Mouse (Mus musculus): ENCODE data around the gene Taok3.

The Taok3 gene

DNA sequence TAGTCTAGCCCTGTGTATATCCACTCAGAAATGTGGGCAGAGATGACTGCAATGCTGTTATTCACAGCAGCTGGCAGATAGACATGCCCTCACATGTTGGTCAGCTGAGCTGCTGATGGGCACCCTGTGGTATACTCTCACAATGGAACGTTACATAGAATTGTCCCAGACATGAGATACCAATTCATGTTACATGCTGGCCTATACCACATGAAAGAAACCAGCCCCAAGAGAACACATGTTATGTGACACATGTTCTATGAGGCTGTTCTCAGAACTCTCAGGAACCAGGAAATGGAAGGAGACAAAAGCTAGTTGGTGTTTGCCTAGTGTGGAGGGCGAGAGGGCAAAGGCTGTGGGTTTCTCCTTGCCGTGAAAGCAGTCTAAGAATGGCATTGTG, 62.5 kb downstream of the Taok3 start:
- no peak for DNase-seq (ENCODE audit: low spot score)

DNA sequence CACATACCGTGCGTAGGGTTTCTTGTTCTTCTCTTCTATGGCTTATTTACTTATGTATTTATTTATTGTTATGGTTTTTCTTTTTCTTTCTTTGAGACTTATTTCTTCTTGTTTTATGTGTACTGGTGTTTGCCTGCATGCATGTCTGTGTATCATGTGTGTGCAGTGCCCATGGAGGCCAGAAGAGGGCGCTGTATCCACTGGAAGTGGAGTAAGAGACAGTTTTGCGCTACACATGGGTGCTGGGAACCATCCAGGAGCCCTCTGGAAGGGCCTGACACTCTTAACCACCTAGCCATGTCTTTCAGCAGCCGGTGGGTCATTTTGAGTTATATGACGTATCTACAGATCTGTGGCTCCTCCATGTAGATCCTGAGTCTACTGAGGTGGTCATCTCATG, 64.9 kb downstream of the Taok3 start:
- DNase-seq (ENCODE audit: low spot score), result no peak

DNA sequence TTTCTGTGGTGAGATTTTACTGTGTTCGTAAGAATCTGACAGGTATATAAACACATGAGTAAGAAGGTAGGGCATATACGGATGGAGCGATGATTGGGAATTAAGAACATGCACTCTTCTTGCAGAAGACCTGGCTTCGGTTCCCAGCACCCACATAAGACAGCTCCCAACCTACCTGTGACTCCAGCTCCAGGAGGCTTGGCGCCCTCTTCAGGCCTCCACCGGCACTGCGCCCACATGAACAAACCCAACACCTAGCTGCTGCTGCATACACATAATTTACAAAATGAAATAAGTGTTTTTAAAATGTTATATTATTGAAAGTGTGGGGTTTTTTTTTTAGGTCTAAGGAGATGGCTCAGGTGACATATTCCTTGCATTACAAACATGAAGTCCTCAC, 65.7 kb downstream of the Taok3 start:
- DNase-seq (ENCODE audit: low spot score), result no peak

DNA sequence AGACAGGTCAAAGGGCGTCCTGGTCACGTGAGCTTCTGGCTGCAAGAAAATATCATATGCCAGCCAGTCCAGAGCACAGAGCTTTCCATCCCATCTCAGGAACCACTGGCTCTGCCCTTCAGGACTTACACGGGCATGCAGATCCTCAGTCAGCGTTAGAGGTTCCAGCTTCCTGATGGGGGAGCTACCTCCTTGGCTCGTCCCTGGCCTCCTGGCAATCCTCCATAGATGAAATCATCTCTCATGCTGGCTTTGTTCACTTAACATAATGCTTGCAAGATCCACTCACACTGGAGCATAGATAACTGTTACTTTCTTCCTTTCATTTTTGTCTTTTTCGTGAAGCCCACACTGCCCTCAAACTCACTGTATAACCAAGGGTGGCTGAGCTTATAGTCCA, 72.1 kb downstream of the Taok3 start:
- no peak for DNase-seq (ENCODE audit: low spot score)

DNA sequence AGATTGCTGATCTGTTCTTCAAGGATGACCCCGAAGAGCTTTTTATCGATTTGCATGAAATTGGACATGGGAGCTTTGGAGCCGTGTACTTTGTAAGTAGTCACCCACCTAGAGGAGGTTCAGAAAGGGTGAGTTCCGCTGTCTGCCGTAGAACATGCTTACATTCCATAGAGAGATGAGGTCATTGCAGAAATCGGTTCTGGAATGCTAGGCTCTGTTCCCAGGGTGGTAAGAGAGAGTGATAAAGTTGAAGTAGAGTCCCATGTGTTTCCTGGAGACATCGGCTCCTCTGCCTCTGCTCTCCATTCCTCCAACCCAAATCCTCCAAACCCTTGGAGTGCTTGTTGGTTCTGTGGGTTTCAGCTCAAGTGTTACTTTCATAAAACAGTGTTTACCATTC, 73.8 kb downstream of the Taok3 start:
- no peak for DNase-seq (ENCODE audit: low spot score)

DNA sequence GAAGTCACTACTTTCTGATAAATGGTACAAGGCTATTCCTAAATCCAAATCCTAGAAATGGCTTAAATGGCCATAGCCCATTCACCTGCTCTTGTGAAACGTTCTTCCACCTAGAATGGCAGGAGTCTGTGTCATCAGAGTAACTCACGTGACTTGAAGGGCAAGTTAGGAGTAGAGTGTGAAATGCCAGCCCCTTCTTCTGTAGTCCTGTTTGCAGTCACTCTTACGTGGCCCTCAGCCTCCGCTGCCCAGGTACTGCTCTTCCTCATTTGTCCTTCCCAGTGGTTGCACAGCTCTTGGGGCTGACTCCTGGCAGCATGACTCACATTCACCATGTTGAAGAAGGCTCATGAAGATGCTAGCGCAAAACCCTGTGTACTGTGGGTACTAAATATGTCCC, 74.7 kb downstream of the Taok3 start:
- no peak for DNase-seq (ENCODE audit: low spot score)

DNA sequence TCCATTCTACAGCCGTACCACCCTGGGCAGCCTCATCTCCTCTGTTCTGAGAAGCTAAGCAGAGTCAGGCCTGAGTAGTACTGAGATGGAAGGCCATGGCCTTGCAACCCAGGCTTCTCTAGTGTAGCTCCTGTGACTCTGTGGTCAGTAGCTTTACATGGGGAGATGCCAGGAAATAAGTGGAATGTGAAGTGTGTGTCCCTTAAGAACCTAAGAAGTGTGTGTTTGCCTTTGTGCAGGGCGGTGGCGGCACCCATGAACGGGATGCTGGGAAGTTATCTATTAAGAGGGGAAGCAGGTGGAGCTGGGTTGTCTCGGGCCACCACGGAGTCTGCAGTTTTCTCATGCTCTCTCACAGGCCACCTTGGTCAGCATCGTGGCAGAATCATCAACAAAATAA, 76.6 kb downstream of the Taok3 start:
- no peak for DNase-seq (ENCODE audit: low spot score)

DNA sequence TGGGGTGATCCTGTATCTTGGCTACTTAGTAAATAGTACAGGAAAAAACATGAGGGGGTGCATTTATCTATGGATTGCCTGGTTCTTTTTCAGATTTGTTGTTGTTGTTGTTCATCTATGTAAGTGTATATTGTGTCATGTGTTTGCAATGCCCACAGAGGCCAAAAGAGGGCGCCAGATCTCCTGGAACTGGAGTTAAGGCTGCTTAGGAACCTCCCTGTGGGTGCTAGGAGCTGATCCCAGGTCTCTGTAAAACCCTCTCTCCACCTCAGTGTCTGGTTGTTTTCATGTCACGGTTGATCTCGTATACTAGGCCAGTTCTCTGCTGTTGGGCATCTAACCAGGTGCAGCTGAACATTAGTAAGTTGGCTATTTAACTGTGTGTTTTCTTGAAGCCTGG, 78.5 kb downstream of the Taok3 start:
- DNase-seq (ENCODE audit: low spot score), result no peak

DNA sequence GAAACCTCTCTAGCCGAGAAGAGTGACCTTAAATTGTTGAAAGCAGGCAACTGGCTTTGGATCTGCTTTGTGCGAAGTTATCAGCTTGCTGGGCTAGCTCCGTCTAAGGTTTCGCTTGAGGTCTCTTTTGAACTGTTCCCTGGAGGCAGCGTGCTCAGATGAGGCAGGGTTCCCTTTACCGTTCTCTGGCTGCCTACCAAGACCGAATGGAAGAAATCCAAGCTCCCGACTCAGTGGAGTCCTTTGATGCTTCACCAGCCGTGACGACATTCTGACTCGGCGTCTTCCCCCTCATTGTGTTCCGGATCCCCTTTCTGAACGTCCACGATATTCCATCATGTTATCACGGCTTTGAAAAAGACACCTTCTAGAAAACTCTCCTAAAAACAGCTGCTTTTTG, 87.4 kb downstream of the Taok3 start:
- no peak for DNase-seq (ENCODE audit: low spot score)

DNA sequence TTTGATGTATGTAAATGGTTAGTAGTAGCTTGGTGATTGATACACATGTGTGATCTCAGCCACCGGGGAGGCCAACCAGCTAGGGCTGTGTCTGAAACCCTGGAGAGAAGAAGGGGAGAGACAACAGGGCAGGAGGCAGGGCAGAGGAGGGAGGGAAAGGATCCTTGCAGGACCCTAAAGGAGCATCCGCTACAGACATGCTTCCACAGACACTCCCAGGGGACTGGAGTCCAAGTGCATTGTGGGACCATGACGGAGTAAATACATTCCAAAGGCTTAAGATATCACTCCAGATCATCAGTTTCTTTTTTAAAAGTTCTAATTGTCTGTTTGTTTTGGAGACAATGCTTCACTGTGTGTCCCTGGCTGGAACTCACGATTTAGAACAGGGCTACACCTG, 94.1 kb downstream of the Taok3 start:
- DNase-seq (ENCODE audit: low spot score), result no peak

DNA sequence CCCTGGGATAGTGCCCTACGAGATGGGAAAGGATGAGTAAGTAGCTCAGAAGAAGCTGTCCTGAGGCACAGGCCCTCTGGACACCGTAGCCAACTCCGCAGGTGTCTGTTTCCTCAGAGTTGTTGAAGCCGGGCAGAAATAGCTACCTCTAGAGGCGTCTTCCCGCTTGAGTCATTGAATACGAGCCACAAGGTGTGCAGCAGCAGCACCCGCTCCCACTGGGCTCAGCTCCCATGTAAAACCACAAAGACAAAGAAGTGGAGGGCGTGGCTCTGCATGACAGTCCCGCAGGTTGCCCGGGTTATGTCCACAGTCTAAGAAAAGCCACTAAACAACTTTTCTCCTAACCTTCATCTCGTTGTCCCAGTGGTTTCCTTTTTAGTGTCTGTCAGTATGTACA, 111.1 kb downstream of the Taok3 start:
- DNase-seq (ENCODE audit: low spot score), result no peak

DNA sequence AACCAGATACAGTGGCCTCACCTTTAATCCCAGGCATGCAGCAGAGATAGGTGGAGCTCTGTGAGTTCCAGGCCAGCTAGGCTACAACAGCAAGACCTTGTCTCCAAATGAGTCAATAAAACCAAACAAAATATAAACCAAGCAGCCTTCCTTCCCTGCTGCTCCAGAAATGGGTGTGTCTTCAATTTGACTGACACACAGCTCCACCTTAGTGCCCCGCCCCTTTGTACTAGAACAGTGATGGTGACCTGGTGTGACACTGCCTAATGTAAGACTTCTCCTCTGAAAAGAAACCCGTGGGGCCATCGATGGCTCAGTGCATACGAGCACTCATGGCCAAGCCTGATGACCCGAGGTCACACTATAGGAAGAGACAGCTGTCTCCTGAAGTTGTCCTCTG, 116.6 kb downstream of the Taok3 start:
- no peak for DNase-seq (ENCODE audit: low spot score)

DNA sequence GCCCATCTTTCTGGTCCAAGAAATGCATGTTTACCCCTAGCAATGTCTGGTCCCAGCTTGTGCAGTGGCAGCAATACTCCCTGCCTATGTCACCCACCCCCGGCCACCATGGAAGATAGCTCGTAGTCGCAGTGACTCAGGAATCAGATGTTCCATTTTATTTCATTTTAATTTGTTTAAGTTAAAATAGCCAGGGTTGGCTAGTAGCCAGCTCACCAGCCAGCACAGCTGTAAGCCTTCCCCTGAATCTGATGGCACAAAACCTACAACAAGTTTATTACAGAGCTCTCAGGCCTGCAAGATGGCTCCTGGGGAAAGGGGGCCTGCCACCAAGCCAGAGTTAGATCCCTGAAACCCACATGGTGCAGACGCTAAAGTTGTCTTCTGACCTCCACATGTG, 119.2 kb downstream of the Taok3 start:
- DNase-seq (ENCODE audit: low spot score), result no peak

DNA sequence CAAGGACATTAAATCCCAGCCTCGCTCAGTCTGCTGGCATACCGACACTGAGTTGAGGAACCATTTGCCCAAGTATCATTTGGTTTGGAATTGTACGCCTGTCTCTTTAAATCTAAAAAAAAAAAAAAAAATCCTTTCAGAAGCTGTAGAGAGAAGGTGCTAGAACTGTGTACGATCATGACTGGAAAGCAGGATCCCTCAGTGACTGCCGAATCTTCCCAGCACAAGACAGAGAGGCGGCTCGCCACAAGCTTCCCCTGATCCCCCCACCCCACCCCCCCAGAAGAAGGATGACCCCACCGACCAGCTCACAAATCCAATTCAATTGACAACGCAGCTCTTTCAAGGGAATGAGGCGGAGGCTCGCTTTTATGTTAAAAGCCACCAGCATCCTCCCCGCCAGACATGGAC, 120.4 kb downstream of the Taok3 start:
- no peak for DNase-seq (ENCODE audit: low spot score)

DNA sequence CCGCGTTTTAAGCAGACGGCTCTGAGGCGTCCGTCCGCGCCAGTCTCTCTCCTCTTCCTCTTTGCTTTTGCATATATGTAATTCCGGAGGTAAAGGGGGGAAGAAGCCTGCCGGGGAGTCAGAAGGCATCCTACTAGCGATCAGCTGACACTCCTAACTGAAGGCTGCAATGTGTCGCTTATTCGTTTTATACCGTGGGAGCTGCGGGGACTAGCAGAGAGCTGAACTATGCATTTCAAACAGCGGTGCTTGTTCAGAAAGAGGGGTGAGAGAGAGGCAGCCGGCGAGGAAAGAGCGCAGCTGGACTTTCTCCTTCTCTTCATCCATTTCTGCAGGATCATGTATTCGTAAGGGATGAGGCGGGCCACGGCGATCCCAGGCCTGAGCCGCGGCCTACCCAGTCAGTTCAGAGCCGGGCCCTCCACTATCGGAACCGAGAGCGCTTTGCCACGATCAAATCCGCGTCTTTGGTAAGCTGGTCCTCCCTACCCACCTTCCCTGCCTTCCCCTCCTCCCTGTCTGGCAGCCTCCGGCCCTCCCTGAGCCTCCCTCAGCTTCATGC, 120.9 kb downstream of the Taok3 start:
- DNase-seq (ENCODE audit: low spot score), result no peak

DNA sequence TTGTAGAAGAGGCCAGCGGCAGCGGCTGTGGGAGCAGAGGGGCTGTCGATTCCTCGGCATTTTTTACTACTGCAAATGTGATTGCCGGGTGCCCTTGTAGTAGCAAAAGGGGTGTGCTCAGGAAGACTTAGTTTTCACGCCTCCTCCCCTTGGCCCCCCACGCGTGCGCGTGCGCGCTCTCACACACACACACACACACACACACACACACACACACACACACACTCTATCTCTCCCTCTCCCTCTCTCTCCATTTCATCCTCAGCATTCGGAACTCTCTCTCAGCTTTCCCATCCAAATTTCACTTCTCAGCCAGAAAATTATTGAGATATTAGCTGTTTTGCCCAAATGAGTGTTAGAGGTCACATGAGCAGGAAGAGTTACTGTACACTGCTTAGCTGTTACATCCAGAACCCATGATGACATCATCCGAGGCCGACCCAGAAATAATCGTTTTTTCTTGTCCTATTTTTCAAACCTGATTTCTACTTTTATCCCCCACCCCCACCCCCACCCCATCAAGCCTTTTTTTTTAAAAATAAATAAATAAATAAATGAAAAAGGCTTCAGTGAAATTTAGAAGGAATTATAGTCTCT, 122.1 kb downstream of the Taok3 start:
- DNase-seq (ENCODE audit: low spot score), result no peak

DNA sequence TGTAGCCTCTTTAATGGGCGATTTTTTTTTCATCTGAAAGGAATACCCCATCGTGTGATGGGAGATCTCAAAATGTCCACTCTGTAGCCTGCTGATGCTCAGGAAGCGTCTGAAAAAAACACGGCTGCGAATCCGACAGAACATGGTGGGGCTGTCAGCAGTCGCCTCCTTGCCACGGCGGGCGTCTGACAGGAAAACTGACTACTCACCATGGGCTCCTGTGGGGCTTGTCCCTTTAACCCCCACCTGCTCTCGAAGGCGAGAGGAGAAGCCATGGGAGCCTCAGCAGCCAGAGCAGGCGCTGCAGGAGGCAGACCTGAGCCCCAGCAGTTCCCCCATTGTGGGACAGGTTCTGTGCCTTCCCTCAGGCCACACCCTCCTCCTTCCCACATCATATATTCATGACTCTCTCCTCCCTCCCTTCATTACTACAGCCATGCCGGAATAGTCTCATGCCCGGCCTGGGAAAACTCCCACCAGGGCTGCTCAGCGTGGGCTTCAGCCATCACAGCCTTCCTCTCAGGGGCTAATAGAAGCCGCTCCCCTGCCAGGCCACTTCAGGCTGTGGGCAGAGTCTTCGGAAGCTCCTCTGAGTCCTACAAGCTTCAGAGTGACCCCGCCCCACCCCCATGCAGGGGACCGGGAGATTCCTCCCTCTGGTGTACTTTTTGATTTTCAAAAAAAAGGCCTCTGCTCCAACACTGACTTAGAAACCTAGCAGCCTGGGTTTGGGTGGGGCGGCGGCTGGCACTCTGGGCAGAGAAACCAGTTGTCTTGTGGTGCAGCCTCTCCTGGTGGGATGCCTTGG, 122.9 kb downstream of the Taok3 start:
- no peak for DNase-seq (ENCODE audit: low spot score)

DNA sequence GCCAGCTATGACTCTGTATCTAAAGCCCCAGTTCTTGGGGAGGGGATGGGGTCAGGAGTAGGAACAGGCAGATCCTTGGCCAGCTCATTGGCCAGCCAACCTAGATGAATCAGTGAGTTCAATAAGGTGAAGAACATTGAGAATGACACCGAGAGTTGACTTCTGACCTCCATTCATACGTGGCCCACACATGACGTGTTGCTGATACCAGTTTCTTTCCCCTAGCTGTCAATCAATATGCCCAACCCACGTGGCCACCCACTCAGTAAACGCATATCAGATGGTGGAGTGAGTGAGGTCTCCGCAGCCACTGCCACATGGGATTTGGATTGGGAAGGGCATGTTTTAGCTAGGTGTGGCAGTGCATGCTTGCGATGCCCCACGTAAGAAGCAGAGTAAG, 125.2 kb downstream of the Taok3 start:
- no peak for DNase-seq (ENCODE audit: low spot score)

DNA sequence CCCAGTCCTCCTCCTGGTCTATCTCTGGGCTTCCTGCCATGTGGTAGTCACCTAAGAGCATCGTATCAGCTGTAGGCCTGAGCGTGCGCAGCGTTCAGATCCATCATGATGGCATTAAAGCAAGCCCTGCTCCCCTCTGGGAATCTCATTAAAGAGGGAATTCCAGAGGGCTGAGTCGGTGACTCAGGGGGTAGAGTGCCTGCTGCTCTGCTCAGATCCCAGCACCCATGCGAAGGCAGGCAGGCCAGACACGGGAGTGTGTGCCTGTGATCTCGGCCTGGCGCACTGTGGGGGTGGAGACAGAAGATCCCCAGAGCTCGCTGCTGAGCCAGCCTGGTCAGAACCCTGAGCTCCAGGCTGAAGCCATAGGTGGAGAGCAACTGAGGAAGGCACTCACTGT, 128.4 kb downstream of the Taok3 start:
- DNase-seq (ENCODE audit: low spot score), result no peak

DNA sequence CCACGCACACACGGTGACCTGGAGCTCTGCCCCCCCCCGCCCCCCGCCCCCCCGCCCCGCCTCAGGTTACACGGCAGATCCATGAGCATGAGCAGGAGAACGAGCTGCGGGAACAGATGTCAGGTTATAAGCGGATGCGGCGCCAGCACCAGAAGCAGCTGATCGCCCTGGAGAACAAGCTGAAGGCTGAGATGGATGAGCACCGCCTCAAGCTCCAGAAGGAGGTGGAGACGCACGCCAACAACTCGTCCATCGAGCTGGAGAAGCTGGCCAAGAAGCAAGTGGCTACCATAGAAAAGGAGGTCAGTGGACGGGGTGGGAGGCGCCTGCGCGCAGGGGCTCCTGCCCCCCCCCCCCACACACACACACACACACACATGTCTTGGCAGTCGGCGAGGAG, 130.9 kb downstream of the Taok3 start:
- no peak for DNase-seq (ENCODE audit: low spot score)

DNA sequence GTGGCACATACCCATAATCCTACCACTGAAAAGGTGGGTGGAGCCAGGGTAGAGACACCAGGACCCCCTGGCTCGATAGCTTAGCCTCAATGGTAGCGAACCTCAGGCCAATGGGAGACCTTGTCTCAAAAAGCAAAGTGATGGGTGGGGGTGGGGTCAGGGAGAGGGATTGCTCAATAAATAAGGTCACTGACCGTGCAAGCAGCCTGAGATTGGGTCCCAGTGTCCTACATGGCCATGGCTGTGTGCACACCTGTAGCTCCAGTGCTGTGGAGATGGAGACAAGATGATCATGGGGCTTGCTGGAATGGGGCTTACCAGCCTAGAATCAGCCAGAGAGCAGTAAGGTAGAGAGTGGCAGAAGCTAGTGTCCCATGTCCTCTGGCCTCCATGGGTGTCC, 131.8 kb downstream of the Taok3 start:
- no peak for DNase-seq (ENCODE audit: low spot score)

DNA sequence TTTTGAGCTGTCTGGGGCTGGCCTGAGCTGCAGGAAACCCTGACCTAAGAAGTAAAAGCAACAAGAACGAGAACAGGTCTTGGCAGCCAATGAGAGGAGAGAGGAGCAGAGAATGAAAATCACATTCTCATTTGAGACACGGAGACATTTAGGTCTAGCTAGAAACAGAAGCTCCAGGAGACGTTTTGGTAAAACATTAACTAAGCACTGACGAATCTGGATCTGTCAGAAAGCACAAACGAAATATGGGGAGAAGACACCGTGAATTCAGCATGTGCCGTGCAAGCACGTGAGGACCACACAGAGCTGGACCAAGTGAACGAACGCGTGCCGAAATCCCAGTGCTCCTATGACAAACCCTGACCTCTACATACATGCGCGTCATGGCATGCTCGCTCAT, 138.3 kb downstream of the Taok3 start:
- DNase-seq (ENCODE audit: low spot score), result no peak

DNA sequence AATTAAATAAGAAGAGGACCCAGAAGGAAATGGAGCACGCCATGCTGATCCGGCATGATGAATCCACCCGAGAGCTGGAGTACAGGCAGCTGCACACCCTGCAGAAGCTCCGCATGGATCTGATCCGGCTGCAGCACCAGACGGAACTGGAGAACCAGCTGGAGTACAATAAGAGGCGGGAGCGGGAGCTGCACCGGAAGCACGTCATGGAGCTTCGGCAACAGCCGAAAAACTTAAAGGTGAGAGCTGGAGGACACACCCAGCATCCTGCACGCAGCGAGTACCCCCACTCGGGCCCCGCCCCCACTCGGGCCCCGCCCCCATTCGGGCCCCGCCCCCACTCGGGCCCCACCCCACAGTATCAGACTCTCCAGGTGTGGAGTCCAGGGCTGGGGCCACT, 143.6 kb downstream of the Taok3 start:
- DNase-seq (ENCODE audit: low spot score), result no peak

DNA sequence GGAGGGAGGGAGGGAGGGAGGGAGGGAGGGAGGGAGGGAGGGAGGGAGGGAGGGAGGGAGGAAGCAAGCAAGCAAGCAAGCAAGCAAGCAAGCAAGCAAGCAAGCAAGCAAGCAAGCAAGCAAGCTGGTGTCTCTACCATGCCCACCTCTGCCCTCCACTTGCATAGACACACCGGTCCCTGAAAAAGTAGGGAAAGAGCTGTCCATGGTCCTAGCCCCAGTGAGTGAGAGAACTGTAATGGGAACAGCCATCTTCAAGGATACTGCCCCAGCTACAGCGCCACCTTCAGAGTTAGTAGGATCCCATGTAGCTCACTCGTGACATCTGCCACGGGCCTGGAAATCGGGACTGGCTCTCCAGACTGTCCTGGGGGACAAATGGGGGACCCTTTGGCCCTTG, 144.8 kb downstream of the Taok3 start:
- DNase-seq (ENCODE audit: low spot score), result no peak

Measured in urinary bladder, postnatal 25 days (tissue).